In the genomic region with DNA sequence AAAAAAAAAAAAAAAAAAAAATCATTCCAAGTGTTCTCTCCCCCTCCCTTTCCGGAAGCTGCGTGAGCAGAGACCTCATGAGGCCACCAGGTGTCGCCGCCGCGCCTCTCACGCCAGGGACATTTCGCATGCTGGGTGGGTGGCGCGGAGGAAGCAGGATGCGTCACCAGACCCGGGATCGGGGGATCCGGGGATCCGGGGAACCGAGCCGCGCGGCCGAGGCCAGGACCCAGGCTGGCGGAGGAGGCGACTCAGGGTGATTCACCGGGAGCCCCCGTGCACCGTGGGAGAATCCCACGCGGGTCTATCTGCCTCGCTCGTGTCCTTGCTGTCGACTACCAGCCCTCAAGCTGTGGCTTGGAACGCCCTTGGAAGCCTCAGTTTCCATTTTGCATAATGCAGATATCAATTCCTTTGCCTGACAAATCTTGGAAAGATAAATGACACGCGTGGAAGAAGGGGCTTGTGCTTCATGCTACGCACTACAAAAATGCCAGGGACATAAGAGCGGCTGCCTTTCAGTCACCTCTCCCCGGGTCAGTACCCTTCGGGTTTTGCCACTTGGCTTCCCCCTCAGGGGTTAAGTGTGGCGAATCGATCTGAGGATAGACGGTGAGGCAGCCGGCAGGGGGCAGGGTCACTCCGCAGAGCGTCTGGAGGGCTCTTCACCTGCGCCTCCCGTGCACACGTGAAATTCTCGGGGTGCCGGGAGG, we compare ENCODE assay signal across 8 mouse cellular contexts. TPM values are rescaled to one million over a fixed set of nuclear protein-coding genes. Genes with fewer than 3 reads are reported as not detected.
DNase-seq lines count a peak whose midpoint lies in the region; ATAC-seq lines count a peak whose summit lies in the region.

No protein-coding gene starts in this region.

- peaks cover 26% of the 10 kb centered on the region for H3K27me3 ChIP-seq in hindbrain, embryonic 15.5 days

- H3K27ac ChIP-seq in hindbrain, embryonic 15.5 days (replicated peaks), result peak overlapping the region; percentile 69

- peak; percentile 20; the same call in 1 of the 2 replicates for ATAC-seq in hindbrain, embryonic 15.5 days (ENCODE audit: low FRiP score, low read depth)

- DNase-seq in T-cell, adult 2 months (ENCODE audit: low spot score), result peak; percentile 88
- DNase-seq in cerebellum, postnatal 25 days, result peak; percentile 95 to 96
- peak; percentile 91 to 94 for DNase-seq in frontal cortex, postnatal 36 days (ENCODE audit: low spot score in 2 of 2)
- DNase-seq in left cerebral cortex, adult 18-20 months (ENCODE audit: low spot score in 2 of 2), result peak; percentile 95 to 96
- DNase-seq in lung, postnatal 4 days, result peak; percentile 94 to 95
- DNase-seq in retina, postnatal 1 day, result peak; percentile 94
- DNase-seq in thymus, postnatal 4 days, result peak; percentile 93

- H3K4me3 ChIP-seq in hindbrain, embryonic 15.5 days, result peak overlapping the region; percentile 54

- H3K9ac ChIP-seq in hindbrain, embryonic 15.5 days, result peak overlapping the region; percentile 72

- no peaks in the 10 kb centered on the region for H3K36me3 ChIP-seq in hindbrain, embryonic 15.5 days

- H3K4me1 ChIP-seq in hindbrain, embryonic 15.5 days (replicated peaks), result peaks cover 49% of the 10 kb centered on the region

- H3K4me2 ChIP-seq in hindbrain, embryonic 15.5 days, result peak overlapping the region; percentile 95

- no peaks in the 10 kb centered on the region for H3K9me3 ChIP-seq in hindbrain, embryonic 15.5 days

- WGBS in hindbrain, embryonic 15.5 days, result under 1% methylated on average over 48 of the region's 48 CpGs

RNA-seq across cellular contexts. Expression of a gene that starts 1.1 kb away (rescaled TPM):
- 6.9 and 8.5 TPM in 2 replicates for polyA plus RNA-seq in hindbrain, embryonic 15.5 days (2015; fragmentation: Nextera tagmentation; extraction: Ambion mirVana)
- 10 to 100 TPM; 25.1 to 38.3 TPM for total RNA-seq in left cerebral cortex, adult 18-20 months (2021)

RNA-seq across cellular contexts. Expression of a gene that starts 10.7 kb away (rescaled TPM):
- polyA plus RNA-seq in hindbrain, embryonic 15.5 days (2015; fragmentation: Nextera tagmentation; extraction: Ambion mirVana), result 38.4 and 40.9 TPM in 2 replicates
- 10 to 100 TPM; 20.0 to 20.1 TPM for total RNA-seq in left cerebral cortex, adult 18-20 months (2021)

RNA-seq across cellular contexts. Expression of a gene that starts 28.0 kb away (rescaled TPM):
- 329 and 342 TPM in 2 replicates for polyA plus RNA-seq in hindbrain, embryonic 15.5 days (2015; fragmentation: Nextera tagmentation; extraction: Ambion mirVana)
- 100 to 1,000 TPM; 131 to 136 TPM for total RNA-seq in left cerebral cortex, adult 18-20 months (2021)

RNA-seq across cellular contexts. Expression of a gene that starts 57.1 kb away (rescaled TPM):
- polyA plus RNA-seq in hindbrain, embryonic 15.5 days (2015; fragmentation: Nextera tagmentation; extraction: Ambion mirVana), result 0.22 and 0.33 TPM in 2 replicates
- total RNA-seq in left cerebral cortex, adult 18-20 months (2021), result under 1 TPM; 0.12 to 0.26 TPM

Comparison
In these comparisons a context has a peak if more than half of its experiments do, and no peak if none do; other contexts are left out.
1. Peak in every context shown above with its lines: DNase-seq, ATAC-seq, H3K4me3 ChIP-seq and H3K27ac ChIP-seq.